Mouse (Mus musculus): ENCODE results near the gene Tsr3. TPM values are rescaled to one million over a fixed set of nuclear protein-coding genes. Genes with fewer than 3 reads are reported as not detected.

The Tsr3 gene
- polyA plus RNA-seq, 1 experiment: 13.3 TPM

- Histone ChIP-seq H3K4me3 (ENCODE audit: low read depth, low read length) (no peak overlapping the region), H3K36me3 (ENCODE audit: control insufficient read depth, insufficient read depth, low read length) (peaks cover 8% of the 10 kb centered on the region; the same call in 1 of the 2 replicates), H3K4me1 (ENCODE audit: control insufficient read depth, insufficient read depth, insufficient read length, low read length) (no peaks in the 10 kb centered on the region), H3K27me3 (ENCODE audit: control insufficient read depth, insufficient read depth, low read length) (no peaks in the 10 kb centered on the region), H3K27ac (ENCODE audit: insufficient read depth, low read depth, low read length) (no peak overlapping the region)
- TF ChIP-seq CTCF (IDR thresholded peaks at IDR 0.05; ENCODE audit: extremely low read depth, insufficient read length, insufficient replicate concordance, low read depth, low read length) (no peak), POLR2A (IDR thresholded peaks at IDR 0.05; ENCODE audit: low read depth, low read length) (no peak)
- WGBS: 90% methylated on average over 11 of the region's 11 CpGs
Measured at GRCm38 (mm10) chr17:25243131-25243780, 3.3 kb downstream of the Tsr3 start.

GRCm38 (mm10) chr17:25244239-25244638 is 4.3 kb downstream of the Tsr3 start:
- H3K27me3 ChIP-seq (ENCODE audit: control insufficient read depth, insufficient read depth, low read length): no peaks in the 10 kb centered on the region
- 72% methylated on average over 16 of the region's 16 CpGs for WGBS

GRCm38 (mm10) chr17:25248033-25248750 is 8.2 kb downstream of the Tsr3 start:
- 67% methylated on average over 18 of the region's 18 CpGs for WGBS
- H3K36me3 ChIP-seq (ENCODE audit: control insufficient read depth, insufficient read depth, low read length): peaks cover 1% of the 10 kb centered on the region; the same call in 1 of the 2 replicates
- H3K27ac ChIP-seq (ENCODE audit: insufficient read depth, low read depth, low read length): no peak overlapping the region
- H3K27me3 ChIP-seq (ENCODE audit: control insufficient read depth, insufficient read depth, low read length): no peaks in the 10 kb centered on the region; the same call in 1 of the 2 replicates
- no peaks in the 10 kb centered on the region for H3K4me1 ChIP-seq (ENCODE audit: control insufficient read depth, insufficient read depth, insufficient read length, low read length)
- no peak for TF ChIP-seq POLR2A (IDR thresholded peaks at IDR 0.05; ENCODE audit: low read depth, low read length)
- no peak for TF ChIP-seq CTCF (IDR thresholded peaks at IDR 0.05; ENCODE audit: extremely low read depth, insufficient read length, insufficient replicate concordance, low read depth, low read length)
- H3K4me3 ChIP-seq (ENCODE audit: low read depth, low read length): no peak overlapping the region

More at GRCm38 (mm10) chr17:25244239-25244638, 4.3 kb downstream of the Tsr3 start:
- H3K36me3 ChIP-seq (ENCODE audit: control insufficient read depth, insufficient read depth, low read length): peaks cover 8% of the 10 kb centered on the region; the same call in 1 of the 2 replicates
- no peak overlapping the region for H3K27ac ChIP-seq (ENCODE audit: insufficient read depth, low read depth, low read length)
- H3K4me1 ChIP-seq (ENCODE audit: control insufficient read depth, insufficient read depth, insufficient read length, low read length): no peaks in the 10 kb centered on the region
- H3K4me3 ChIP-seq (ENCODE audit: low read depth, low read length): no peak overlapping the region
- no peak for TF ChIP-seq POLR2A (IDR thresholded peaks at IDR 0.05; ENCODE audit: low read depth, low read length)

GRCm38 (mm10) chr17:25250181-25250835 is 10.3 kb downstream of the Tsr3 start:
- Histone ChIP-seq H3K4me3 (ENCODE audit: low read depth, low read length) (no peak overlapping the region), H3K4me1 (ENCODE audit: control insufficient read depth, insufficient read depth, insufficient read length, low read length) (no peaks in the 10 kb centered on the region), H3K27ac (ENCODE audit: insufficient read depth, low read depth, low read length) (no peak overlapping the region), H3K36me3 (ENCODE audit: control insufficient read depth, insufficient read depth, low read length) (no peaks in the 10 kb centered on the region), H3K27me3 (ENCODE audit: control insufficient read depth, insufficient read depth, low read length) (peaks cover 5% of the 10 kb centered on the region)
- WGBS: 76% methylated on average over 8 of the region's 8 CpGs
- TF ChIP-seq CTCF (IDR thresholded peaks at IDR 0.05; ENCODE audit: extremely low read depth, insufficient read length, insufficient replicate concordance, low read depth, low read length) (no peak), POLR2A (IDR thresholded peaks at IDR 0.05; ENCODE audit: low read depth, low read length) (no peak)

GRCm38 (mm10) chr17:25252643-25253042 is 12.7 kb downstream of the Tsr3 start:
- no peak overlapping the region for H3K4me3 ChIP-seq (ENCODE audit: low read depth, low read length)
- peaks cover 4% of the 10 kb centered on the region; the same call in 1 of the 2 replicates for H3K4me1 ChIP-seq (ENCODE audit: control insufficient read depth, insufficient read depth, insufficient read length, low read length)
- 45% methylated on average over 3 of the region's 3 CpGs for WGBS
- no peak for TF ChIP-seq CTCF (IDR thresholded peaks at IDR 0.05; ENCODE audit: extremely low read depth, insufficient read length, insufficient replicate concordance, low read depth, low read length)
- H3K36me3 ChIP-seq (ENCODE audit: control insufficient read depth, insufficient read depth, low read length): no peaks in the 10 kb centered on the region
- H3K27ac ChIP-seq (ENCODE audit: insufficient read depth, low read depth, low read length): no peak overlapping the region
- H3K27me3 ChIP-seq (ENCODE audit: control insufficient read depth, insufficient read depth, low read length): peaks cover 17% of the 10 kb centered on the region

- Histone ChIP-seq H3K4me3 (ENCODE audit: low read depth, low read length) (no peak overlapping the region), H3K4me1 (ENCODE audit: control insufficient read depth, insufficient read depth, insufficient read length, low read length) (peaks cover 6% of the 10 kb centered on the region), H3K36me3 (ENCODE audit: control insufficient read depth, insufficient read depth, low read length) (no peaks in the 10 kb centered on the region), H3K27ac (ENCODE audit: insufficient read depth, low read depth, low read length) (no peak overlapping the region), H3K27me3 (ENCODE audit: control insufficient read depth, insufficient read depth, low read length) (peaks cover 17% of the 10 kb centered on the region)
- 26% methylated on average over 10 of the region's 10 CpGs for WGBS
- TF ChIP-seq CTCF (IDR thresholded peaks at IDR 0.05; ENCODE audit: extremely low read depth, insufficient read length, insufficient replicate concordance, low read depth, low read length) (no peak), POLR2A (IDR thresholded peaks at IDR 0.05; ENCODE audit: low read depth, low read length) (no peak)
Measured at GRCm38 (mm10) chr17:25253760-25254159, 13.8 kb downstream of the Tsr3 start.

- TF ChIP-seq CTCF (IDR thresholded peaks at IDR 0.05; ENCODE audit: extremely low read depth, insufficient read length, insufficient replicate concordance, low read depth, low read length) (no peak), POLR2A (IDR thresholded peaks at IDR 0.05; ENCODE audit: low read depth, low read length) (no peak)
- Histone ChIP-seq H3K36me3 (ENCODE audit: control insufficient read depth, insufficient read depth, low read length) (peaks cover 6% of the 10 kb centered on the region; the same call in 1 of the 2 replicates), H3K4me3 (ENCODE audit: low read depth, low read length) (peak overlapping the region; percentile 48; the same call in 1 of the 2 replicates), H3K4me1 (ENCODE audit: control insufficient read depth, insufficient read depth, insufficient read length, low read length) (peaks cover 6% of the 10 kb centered on the region), H3K27ac (ENCODE audit: insufficient read depth, low read depth, low read length) (no peak overlapping the region), H3K27me3 (ENCODE audit: control insufficient read depth, insufficient read depth, low read length) (peaks cover 17% of the 10 kb centered on the region)
- 55% methylated on average over 2 of the region's 2 CpGs for WGBS
Measured at GRCm38 (mm10) chr17:25255110-25255509, 15.1 kb downstream of the Tsr3 start.
